Comparison of ENCODE assay signal across 12 mouse cellular contexts in the genomic region with DNA sequence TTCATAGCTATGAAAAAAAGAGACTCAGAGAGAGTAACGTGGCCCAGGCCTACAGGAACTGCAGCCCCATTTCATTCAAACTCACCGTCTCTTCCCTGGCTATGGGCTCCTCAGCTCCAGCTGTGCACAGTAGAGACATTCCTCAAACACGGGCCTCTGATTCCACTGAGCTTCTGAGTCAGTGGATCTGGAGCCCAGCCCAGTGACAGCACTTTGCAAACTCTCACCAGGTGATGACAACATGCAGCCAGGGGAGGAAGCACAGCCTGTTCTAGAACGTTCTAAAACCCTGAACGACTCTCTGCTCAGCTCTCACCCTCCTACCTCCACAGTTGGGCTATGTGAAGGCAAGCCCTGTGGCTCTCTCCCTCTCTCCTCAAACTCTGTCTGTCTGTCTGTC. TPM values are rescaled to one million over a fixed set of nuclear protein-coding genes. Genes with fewer than 3 reads are reported as not detected.
DNase-seq lines count a peak whose midpoint lies in the region; ATAC-seq lines count a peak whose summit lies in the region.
"Had no signal": no experiment of that assay in that cellular context is flagged by ENCODE, and none has a peak within 500 bp of the region (broad histone marks: within the 10 kb centered on the region; RNA-seq: fewer than 3 reads in every experiment).

No protein-coding gene starts in this region.

- H3K36me3 ChIP-seq in heart, embryonic 14.5 days (ENCODE audit: control insufficient read depth, insufficient read depth, low read length) = no peaks in the 10 kb centered on the region
- no peaks in the 10 kb centered on the region for H3K36me3 ChIP-seq in kidney, embryonic 15.5 days
- H3K36me3 ChIP-seq: embryonic facial prominence, embryonic 15.5 days had no signal

- H3K4me1 ChIP-seq in heart, embryonic 14.5 days (ENCODE audit: control insufficient read depth in 2 of 2, insufficient read depth in 2 of 2, low read length in 2 of 2) = peaks cover 4 to 7% of the 10 kb centered on the region in 2 experiments; a peak in 2 of 4 replicates
- peaks cover 18% of the 10 kb centered on the region for H3K4me1 ChIP-seq in kidney, embryonic 15.5 days

- no peaks in the 10 kb centered on the region for H3K27me3 ChIP-seq in heart, embryonic 14.5 days (ENCODE audit: control insufficient read depth, insufficient read depth, low read length)
- H3K27me3 ChIP-seq in kidney, embryonic 15.5 days = 0 out of 2 replicates have a peak, but pooled peaks cover 5% of the 10 kb centered on the region
- H3K27me3 ChIP-seq: embryonic facial prominence, embryonic 15.5 days had no signal

- peak; percentile 43; the same call in 1 of the 2 replicates for ATAC-seq in heart, embryonic 14.5 days (ENCODE audit: insufficient number of reproducible peaks, insufficient read depth, low FRiP score, low read depth)
- no peak for ATAC-seq in kidney, embryonic 15.5 days (replicated peaks; ENCODE audit: low FRiP score)
- ATAC-seq in CD4-positive, CD25-positive, alpha-beta regulatory T cell, adult 4 months = no peak
- no peak for ATAC-seq in granulocyte monocyte progenitor cell, adult 5-6 weeks (replicated peaks; ENCODE audit: poor library complexity, severe bottlenecking)

- H3K9me3 ChIP-seq in heart, embryonic 14.5 days (ENCODE audit: control insufficient read depth, low read length) = no peaks in the 10 kb centered on the region
- no peaks in the 10 kb centered on the region for H3K9me3 ChIP-seq in kidney, embryonic 15.5 days (replicated peaks)
- H3K9me3 ChIP-seq: embryonic facial prominence, embryonic 15.5 days had no signal

- no peak for DNase-seq in heart, adult 9 months (ENCODE audit: low spot score in 2 of 2)
- peak; percentile 66 for DNase-seq in adipocyte (ENCODE audit: low spot score)
- peak; percentile 58 for DNase-seq in fibroblast of lung, adult 2 months (ENCODE audit: low read depth)
- DNase-seq in lung, postnatal 10 days = peak; percentile 23
- DNase-seq: midbrain, embryonic 14.5 days; thymus, adult 18-20 months had no signal

- H3K9ac ChIP-seq in heart, embryonic 14.5 days (ENCODE audit: low read length) = no peak overlapping the region
- no peak overlapping the region for H3K9ac ChIP-seq in kidney, embryonic 15.5 days
- H3K9ac ChIP-seq: embryonic facial prominence, embryonic 15.5 days had no signal

- WGBS in heart, embryonic 14.5 days = 19% methylated on average over 5 of the region's 5 CpGs
- 70% methylated on average over 5 of the region's 5 CpGs for WGBS in kidney, embryonic 15.5 days

- no peak overlapping the region for H3K4me2 ChIP-seq in heart, embryonic 14.5 days (ENCODE audit: low read length)
- H3K4me2 ChIP-seq in kidney, embryonic 15.5 days = no peak overlapping the region
- H3K4me2 ChIP-seq: embryonic facial prominence, embryonic 15.5 days had no signal

- H3K27ac ChIP-seq in heart, embryonic 14.5 days (replicated peaks in 1 of 2; ENCODE audit: control insufficient read depth in 1 of 2, insufficient read depth in 1 of 2, low read depth in 2 of 2, low read length in 2 of 2) = no peak overlapping the region
- H3K27ac ChIP-seq in kidney, embryonic 15.5 days = no peak overlapping the region
- H3K27ac ChIP-seq: embryonic facial prominence, embryonic 15.5 days had no signal

- H3K4me3 ChIP-seq in heart, embryonic 14.5 days (ENCODE audit: control insufficient read depth in 1 of 2, insufficient read depth in 1 of 2, low read depth in 1 of 2, low read length in 2 of 2) = no peak overlapping the region
- H3K4me3 ChIP-seq in kidney, embryonic 15.5 days (replicated peaks) = no peak overlapping the region
- H3K4me3 ChIP-seq: embryonic facial prominence, embryonic 15.5 days had no signal

RNA-seq across cellular contexts. Expression of gene Bco1, which starts 1.6 kb away (rescaled TPM):
- not detected in 2 replicates for polyA plus RNA-seq in heart, embryonic 14.5 days (2014; fragmentation: Nextera tagmentation; extraction: Ambion mirVana)
- 0.33 and 0.36 TPM in 2 replicates for polyA plus RNA-seq in kidney, embryonic 15.5 days (2015; fragmentation: Nextera tagmentation; extraction: Ambion mirVana)
- not detected for polyA plus RNA-seq in CD4-positive, CD25-positive, alpha-beta regulatory T cell, adult 4 months (2017; shearing (Covaris generic))
- total RNA-seq in granulocyte monocyte progenitor cell, adult 5-6 weeks (2014; fragmentation: Nextera tagmentation) = 0.47 and 0.49 TPM in 2 replicates
- 1.1 and 2.3 TPM in 2 replicates for total RNA-seq in granulocyte monocyte progenitor cell, adult 5-6 weeks (2017)
- polyA plus RNA-seq: midbrain, embryonic 14.5 days had no signal

RNA-seq across cellular contexts. Expression of gene Pkd1l2, which starts 11.8 kb away (rescaled TPM):
- polyA plus RNA-seq in heart, embryonic 14.5 days (2014; fragmentation: Nextera tagmentation; extraction: Ambion mirVana) = 0.14 TPM in 1 of 2 replicates, not detected in the other
- 0.05 and 0.10 TPM in 2 replicates for polyA plus RNA-seq in kidney, embryonic 15.5 days (2015; fragmentation: Nextera tagmentation; extraction: Ambion mirVana)
- polyA plus RNA-seq in CD4-positive, CD25-positive, alpha-beta regulatory T cell, adult 4 months (2017; shearing (Covaris generic)) = not detected
- not detected in 2 replicates for total RNA-seq in granulocyte monocyte progenitor cell, adult 5-6 weeks (2014; fragmentation: Nextera tagmentation)
- total RNA-seq in granulocyte monocyte progenitor cell, adult 5-6 weeks (2017) = not detected in 2 replicates
- total RNA-seq: hematopoietic stem cell, adult 5-6 weeks had no signal

Comparison
In these comparisons a context has a peak if more than half of its experiments do, and no peak if none do; other contexts are left out.
1. DNase-seq: peak in adipocyte (single experiment), fibroblast of lung, adult 2 months (single experiment) and lung, postnatal 10 days (single experiment); none in heart, adult 9 months (0 of 2).